In the genomic region with DNA sequence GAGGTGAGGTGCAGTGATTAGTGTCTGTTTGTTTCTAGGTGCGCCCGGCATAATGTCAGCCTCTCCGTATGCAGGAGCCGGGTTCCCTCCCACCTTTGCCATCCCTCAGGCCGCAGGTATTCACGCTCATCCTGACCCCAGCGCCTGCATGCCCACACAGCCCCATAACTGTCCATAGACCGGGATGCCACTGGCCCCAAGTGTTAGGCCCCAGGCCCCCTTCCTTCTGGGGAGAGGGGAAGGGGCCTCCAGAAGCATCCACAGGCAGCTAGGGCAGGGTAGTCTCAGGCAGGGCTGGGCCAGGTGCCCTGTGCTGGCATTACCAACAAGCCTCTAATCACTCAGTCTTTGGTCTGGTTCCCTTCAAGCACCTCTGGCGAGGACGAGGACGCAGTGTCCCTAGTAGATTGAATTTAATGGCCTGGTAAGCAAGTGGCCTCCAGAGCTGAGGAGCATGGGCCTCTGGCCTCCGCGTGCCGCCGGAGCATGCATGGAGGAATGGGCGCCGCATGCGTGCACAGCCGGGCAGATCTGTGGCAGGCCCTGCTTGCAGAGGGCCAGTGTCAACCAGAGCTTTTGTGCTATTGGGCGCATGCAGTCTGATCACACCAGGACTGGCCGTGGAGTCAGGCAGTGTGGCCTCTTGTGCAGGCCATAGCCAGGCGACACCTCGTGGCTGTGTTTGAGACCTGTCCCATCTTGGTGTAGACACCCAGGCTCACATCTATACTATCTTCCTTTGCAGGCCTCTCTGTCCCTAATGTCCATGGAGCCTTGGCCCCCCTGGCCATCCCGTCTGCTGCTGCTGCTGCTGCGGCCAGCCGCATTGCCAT, we compare ENCODE assay signal across 14 mouse cellular contexts. TPM values are rescaled to one million over a fixed set of nuclear protein-coding genes. Genes with fewer than 3 reads are reported as not detected.
DNase-seq lines count a peak whose midpoint lies in the region; ATAC-seq lines count a peak whose summit lies in the region.
"Had no signal": no experiment of that assay in that cellular context is flagged by ENCODE, and none has a peak within 500 bp of the region (broad histone marks: within the 10 kb centered on the region; RNA-seq: fewer than 3 reads in every experiment).

No protein-coding gene starts in this region.

- no peak for ATAC-seq in forebrain, embryonic 15.5 days (replicated peaks)
- ATAC-seq in forebrain, embryonic 11.5 days (replicated peaks; ENCODE audit: low FRiP score) = no peak
- ATAC-seq in kidney, embryonic 14.5 days (ENCODE audit: low FRiP score, low TSS enrichment) = no peak
- ATAC-seq in embryonic facial prominence, embryonic 14.5 days (ENCODE audit: low read depth) = no peak
- ATAC-seq in neural tube, embryonic 15.5 days (ENCODE audit: low FRiP score) = no peak

- H3K9ac ChIP-seq in forebrain, embryonic 15.5 days (replicated peaks) = no peak overlapping the region
- no peak overlapping the region for H3K9ac ChIP-seq in forebrain, embryonic 11.5 days (ENCODE audit: low read length)
- H3K9ac ChIP-seq in kidney, embryonic 14.5 days (ENCODE audit: low read depth, low read length) = no peak overlapping the region; the same call in 1 of the 2 replicates
- H3K9ac ChIP-seq in embryonic facial prominence, embryonic 14.5 days (ENCODE audit: low read depth, low read length) = peak overlapping the region; percentile 26; the same call in 1 of the 2 replicates
- no peak overlapping the region for H3K9ac ChIP-seq in neural tube, embryonic 15.5 days (replicated peaks)
- H3K9ac ChIP-seq: liver, embryonic 14.5 days had no signal

- no peaks in the 10 kb centered on the region for H3K27me3 ChIP-seq in forebrain, embryonic 15.5 days
- H3K27me3 ChIP-seq in forebrain, embryonic 11.5 days (ENCODE audit: control insufficient read depth, insufficient read depth, low read length) = no peaks in the 10 kb centered on the region
- H3K27me3 ChIP-seq in kidney, embryonic 14.5 days (ENCODE audit: control insufficient read depth, insufficient read depth, low read length) = no peaks in the 10 kb centered on the region
- H3K27me3 ChIP-seq in embryonic facial prominence, embryonic 14.5 days (replicated peaks; ENCODE audit: control insufficient read depth, insufficient read depth, low read length) = no peaks in the 10 kb centered on the region
- H3K27me3 ChIP-seq in neural tube, embryonic 15.5 days (replicated peaks) = no peaks in the 10 kb centered on the region

- H3K27ac ChIP-seq in forebrain, embryonic 15.5 days (replicated peaks) = 0 out of 2 replicates have a peak overlapping the region, but pooled peaks have one; percentile 100
- H3K27ac ChIP-seq in forebrain, embryonic 11.5 days (ENCODE audit: low read depth, low read length) = no peak overlapping the region; the same call in 1 of the 2 replicates
- peak overlapping the region; percentile 17; the same call in 1 of the 2 replicates for H3K27ac ChIP-seq in kidney, embryonic 14.5 days (ENCODE audit: low read depth, low read length)
- H3K27ac ChIP-seq in embryonic facial prominence, embryonic 14.5 days (replicated peaks; ENCODE audit: low read depth, low read length) = no peak overlapping the region
- 0 out of 2 replicates have a peak overlapping the region, but pooled peaks have one; percentile 0 for H3K27ac ChIP-seq in neural tube, embryonic 15.5 days (replicated peaks)
- H3K27ac ChIP-seq: liver, embryonic 14.5 days had no signal

- DNase-seq in forebrain, embryonic 11.5 days (ENCODE audit: low spot score) = no peak
- no peak for DNase-seq in kidney, postnatal 10 days
- no peak for DNase-seq in embryonic facial prominence, embryonic 14.5 days (ENCODE audit: low spot score)
- no peak for DNase-seq in right cerebral cortex, postnatal 25 days
- no peak for DNase-seq in retina, postnatal 1 day
- DNase-seq: heart, adult 18-20 months had no signal

- H3K9me3 ChIP-seq in forebrain, embryonic 15.5 days = no peaks in the 10 kb centered on the region
- H3K9me3 ChIP-seq in forebrain, embryonic 11.5 days (ENCODE audit: control insufficient read depth, low read length) = no peaks in the 10 kb centered on the region
- H3K9me3 ChIP-seq in kidney, embryonic 14.5 days (ENCODE audit: control insufficient read depth, low read length) = no peaks in the 10 kb centered on the region
- no peaks in the 10 kb centered on the region for H3K9me3 ChIP-seq in embryonic facial prominence, embryonic 14.5 days (ENCODE audit: control insufficient read depth, low read length)
- H3K9me3 ChIP-seq in neural tube, embryonic 15.5 days (replicated peaks) = no peaks in the 10 kb centered on the region

- H3K4me3 ChIP-seq in forebrain, embryonic 15.5 days = no peak overlapping the region
- no peak overlapping the region for H3K4me3 ChIP-seq in forebrain, embryonic 11.5 days (ENCODE audit: low read depth, low read length)
- H3K4me3 ChIP-seq in kidney, embryonic 14.5 days (ENCODE audit: low read length) = no peak overlapping the region
- no peak overlapping the region for H3K4me3 ChIP-seq in embryonic facial prominence, embryonic 14.5 days (ENCODE audit: low read depth, low read length)
- no peak overlapping the region for H3K4me3 ChIP-seq in neural tube, embryonic 15.5 days (replicated peaks)
- H3K4me3 ChIP-seq: erythroblast, embryonic 14.5 days had no signal

- WGBS in forebrain, embryonic 15.5 days = 91% methylated on average over 26 of the region's 26 CpGs
- 93% methylated on average over 26 of the region's 26 CpGs for WGBS in forebrain, embryonic 11.5 days
- 89% methylated on average over 26 of the region's 26 CpGs for WGBS in kidney, embryonic 14.5 days
- 91% methylated on average over 26 of the region's 26 CpGs for WGBS in embryonic facial prominence, embryonic 14.5 days
- 89% methylated on average over 26 of the region's 26 CpGs for WGBS in neural tube, embryonic 15.5 days

- no peak overlapping the region for H3K4me2 ChIP-seq in forebrain, embryonic 15.5 days (replicated peaks)
- H3K4me2 ChIP-seq in forebrain, embryonic 11.5 days (ENCODE audit: low read depth, low read length, severe bottlenecking) = no peak overlapping the region
- no peak overlapping the region for H3K4me2 ChIP-seq in kidney, embryonic 14.5 days (replicated peaks; ENCODE audit: low read depth, low read length)
- H3K4me2 ChIP-seq in embryonic facial prominence, embryonic 14.5 days (ENCODE audit: low read depth, low read length) = no peak overlapping the region
- H3K4me2 ChIP-seq in neural tube, embryonic 15.5 days = no peak overlapping the region

- peaks cover 55% of the 10 kb centered on the region for H3K4me1 ChIP-seq in forebrain, embryonic 15.5 days
- peaks cover 23% of the 10 kb centered on the region for H3K4me1 ChIP-seq in forebrain, embryonic 11.5 days (replicated peaks; ENCODE audit: control insufficient read depth, insufficient read depth, low read length)
- peaks cover 40% of the 10 kb centered on the region for H3K4me1 ChIP-seq in kidney, embryonic 14.5 days (ENCODE audit: control insufficient read depth, insufficient read depth, low read length)
- peaks cover 27% of the 10 kb centered on the region for H3K4me1 ChIP-seq in embryonic facial prominence, embryonic 14.5 days (ENCODE audit: control insufficient read depth, insufficient read depth, low read length)
- H3K4me1 ChIP-seq in neural tube, embryonic 15.5 days = peaks cover 64% of the 10 kb centered on the region

- peaks cover 60% of the 10 kb centered on the region for H3K36me3 ChIP-seq in forebrain, embryonic 15.5 days
- H3K36me3 ChIP-seq in forebrain, embryonic 11.5 days (ENCODE audit: control insufficient read depth, insufficient read depth, low read length) = peaks cover 34% of the 10 kb centered on the region
- peaks cover 86% of the 10 kb centered on the region for H3K36me3 ChIP-seq in kidney, embryonic 14.5 days (ENCODE audit: control insufficient read depth, insufficient read depth, low read length)
- peaks cover 92% of the 10 kb centered on the region for H3K36me3 ChIP-seq in embryonic facial prominence, embryonic 14.5 days (ENCODE audit: control insufficient read depth, insufficient read depth, low read length)
- peaks cover 69% of the 10 kb centered on the region for H3K36me3 ChIP-seq in neural tube, embryonic 15.5 days

RNA-seq across cellular contexts. Expression of a gene that starts 6.1 kb away (rescaled TPM):
- polyA plus RNA-seq in forebrain, embryonic 15.5 days (2015; fragmentation: Nextera tagmentation; extraction: Ambion mirVana) = 108 and 120 TPM in 2 replicates
- polyA plus RNA-seq in forebrain, embryonic 11.5 days (2014; fragmentation: Nextera tagmentation; extraction: Ambion mirVana) = 261 and 295 TPM in 2 replicates
- polyA plus RNA-seq in kidney, embryonic 14.5 days (2014; fragmentation: Nextera tagmentation; extraction: Ambion mirVana) = 279 and 333 TPM in 2 replicates
- 198 and 254 TPM in 2 replicates for polyA plus RNA-seq in embryonic facial prominence, embryonic 14.5 days (2014; fragmentation: Nextera tagmentation; extraction: Ambion mirVana)
- 55.8 and 121 TPM in 2 replicates for polyA plus RNA-seq in neural tube, embryonic 15.5 days (2015; fragmentation: Nextera tagmentation; extraction: Ambion mirVana)

RNA-seq across cellular contexts. Expression of a gene that starts 14.0 kb away (rescaled TPM):
- 13.5 and 15.0 TPM in 2 replicates for polyA plus RNA-seq in forebrain, embryonic 15.5 days (2015; fragmentation: Nextera tagmentation; extraction: Ambion mirVana)
- 13.0 and 13.3 TPM in 2 replicates for polyA plus RNA-seq in forebrain, embryonic 11.5 days (2014; fragmentation: Nextera tagmentation; extraction: Ambion mirVana)
- polyA plus RNA-seq in kidney, embryonic 14.5 days (2014; fragmentation: Nextera tagmentation; extraction: Ambion mirVana) = 9.6 and 11.1 TPM in 2 replicates
- 4.1 and 6.7 TPM in 2 replicates for polyA plus RNA-seq in embryonic facial prominence, embryonic 14.5 days (2014; fragmentation: Nextera tagmentation; extraction: Ambion mirVana)
- polyA plus RNA-seq in neural tube, embryonic 15.5 days (2015; fragmentation: Nextera tagmentation; extraction: Ambion mirVana) = 9.0 and 9.5 TPM in 2 replicates

RNA-seq across cellular contexts. Expression of a gene that starts 14.1 kb away (rescaled TPM):
- polyA plus RNA-seq in forebrain, embryonic 15.5 days (2015; fragmentation: Nextera tagmentation; extraction: Ambion mirVana) = 405 and 410 TPM in 2 replicates
- polyA plus RNA-seq in forebrain, embryonic 11.5 days (2014; fragmentation: Nextera tagmentation; extraction: Ambion mirVana) = 131 and 146 TPM in 2 replicates
- polyA plus RNA-seq in kidney, embryonic 14.5 days (2014; fragmentation: Nextera tagmentation; extraction: Ambion mirVana) = 58.8 and 59.7 TPM in 2 replicates
- 32.4 and 50.2 TPM in 2 replicates for polyA plus RNA-seq in embryonic facial prominence, embryonic 14.5 days (2014; fragmentation: Nextera tagmentation; extraction: Ambion mirVana)
- 316 and 385 TPM in 2 replicates for polyA plus RNA-seq in neural tube, embryonic 15.5 days (2015; fragmentation: Nextera tagmentation; extraction: Ambion mirVana)

RNA-seq across cellular contexts. Expression of a gene that starts 25.8 kb away (rescaled TPM):
- polyA plus RNA-seq in forebrain, embryonic 15.5 days (2015; fragmentation: Nextera tagmentation; extraction: Ambion mirVana) = 0.19 TPM in 1 of 2 replicates, not detected in the other
- polyA plus RNA-seq in forebrain, embryonic 11.5 days (2014; fragmentation: Nextera tagmentation; extraction: Ambion mirVana) = not detected in 2 replicates
- polyA plus RNA-seq in kidney, embryonic 14.5 days (2014; fragmentation: Nextera tagmentation; extraction: Ambion mirVana) = not detected in 2 replicates
- 0.64 and 2.0 TPM in 2 replicates for polyA plus RNA-seq in embryonic facial prominence, embryonic 14.5 days (2014; fragmentation: Nextera tagmentation; extraction: Ambion mirVana)
- 0.31 and 0.50 TPM in 2 replicates for polyA plus RNA-seq in neural tube, embryonic 15.5 days (2015; fragmentation: Nextera tagmentation; extraction: Ambion mirVana)
- polyA plus RNA-seq: hindbrain, embryonic 11.5 days; small intestine, adult 2 months; urinary bladder, adult 2 months had no signal

RNA-seq across cellular contexts. Expression of a gene that starts 30.4 kb away (rescaled TPM):
- not detected in 2 replicates for polyA plus RNA-seq in forebrain, embryonic 15.5 days (2015; fragmentation: Nextera tagmentation; extraction: Ambion mirVana)
- not detected in 2 replicates for polyA plus RNA-seq in forebrain, embryonic 11.5 days (2014; fragmentation: Nextera tagmentation; extraction: Ambion mirVana)
- not detected in 2 replicates for polyA plus RNA-seq in kidney, embryonic 14.5 days (2014; fragmentation: Nextera tagmentation; extraction: Ambion mirVana)
- 0.22 TPM in 1 of 2 replicates, not detected in the other for polyA plus RNA-seq in embryonic facial prominence, embryonic 14.5 days (2014; fragmentation: Nextera tagmentation; extraction: Ambion mirVana)
- not detected in 2 replicates for polyA plus RNA-seq in neural tube, embryonic 15.5 days (2015; fragmentation: Nextera tagmentation; extraction: Ambion mirVana)
- polyA plus RNA-seq: erythroblast, embryonic 14.5 days; hindbrain, embryonic 11.5 days had no signal

Comparison
In these comparisons a context has a peak if more than half of its experiments do, and no peak if none do; other contexts are left out.
1. H3K27ac ChIP-seq: peak in forebrain, embryonic 15.5 days (single experiment), kidney, embryonic 14.5 days (single experiment) and neural tube, embryonic 15.5 days (single experiment); none in forebrain, embryonic 11.5 days (single experiment) and embryonic facial prominence, embryonic 14.5 days (single experiment).